Mouse (Mus musculus): Measurements from ENCODE around the gene Olfr1350.

The Olfr1350 gene

GRCm38 (mm10) chr7:6564541-6564940 is at the start of gene Olfr1350:
TSS of gene Olfr1350 (plus strand) at chr7:6564841.
- no peak for DNase-seq (ENCODE audit: low read depth)

GRCm38 (mm10) chr7:6521666-6522065 is 43.0 kb upstream of the Olfr1350 start:
- DNase-seq (ENCODE audit: low read depth), result no peak

DNA sequence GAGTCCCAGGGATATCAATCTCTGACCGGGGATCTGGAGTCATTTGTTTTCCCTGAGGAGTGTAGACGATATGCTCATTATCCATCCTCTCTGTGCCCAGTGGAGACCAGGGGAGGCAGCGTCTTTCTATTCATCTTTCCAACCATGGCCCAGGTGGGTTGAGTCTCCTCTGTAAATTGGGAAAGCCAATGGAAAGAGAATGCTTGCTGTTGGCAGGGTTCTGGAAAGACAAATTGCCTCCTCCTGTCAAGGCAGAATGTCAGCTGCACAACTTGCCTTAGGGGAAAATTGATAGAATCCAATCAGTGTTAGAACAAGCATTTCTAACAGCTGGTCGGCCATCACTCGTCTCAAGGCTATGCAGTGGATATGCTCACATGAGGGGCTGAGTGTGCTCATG is 41.8 kb upstream of the Olfr1350 start, which contains the start of gene Olfr1349:
Gene Olfr1349 (minus strand): TSS at position 101 of the 400 bp plus-strand sequence.
- no peak for DNase-seq (ENCODE audit: low read depth)

DNA sequence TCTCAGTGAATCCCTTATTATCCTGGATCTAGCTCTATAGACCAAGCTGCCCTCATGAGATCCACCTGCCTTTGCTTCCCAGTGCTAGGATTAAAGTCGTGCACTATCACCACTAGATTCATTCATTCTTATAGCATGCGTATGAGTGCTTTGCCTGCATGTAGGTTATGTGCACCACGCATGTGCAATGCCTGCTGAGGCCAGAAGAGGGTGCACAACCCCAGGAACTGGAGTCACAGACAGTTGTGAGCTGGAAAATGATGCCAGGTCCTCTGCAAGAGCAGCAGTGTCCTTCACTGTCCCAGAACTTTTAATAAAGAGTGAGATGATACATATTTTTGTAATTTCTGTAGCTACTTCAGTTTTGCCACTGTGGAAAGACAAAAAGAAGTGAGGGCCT is 39.6 kb upstream of the Olfr1350 start:
- peak; percentile 6 for DNase-seq (ENCODE audit: low read depth)

DNA sequence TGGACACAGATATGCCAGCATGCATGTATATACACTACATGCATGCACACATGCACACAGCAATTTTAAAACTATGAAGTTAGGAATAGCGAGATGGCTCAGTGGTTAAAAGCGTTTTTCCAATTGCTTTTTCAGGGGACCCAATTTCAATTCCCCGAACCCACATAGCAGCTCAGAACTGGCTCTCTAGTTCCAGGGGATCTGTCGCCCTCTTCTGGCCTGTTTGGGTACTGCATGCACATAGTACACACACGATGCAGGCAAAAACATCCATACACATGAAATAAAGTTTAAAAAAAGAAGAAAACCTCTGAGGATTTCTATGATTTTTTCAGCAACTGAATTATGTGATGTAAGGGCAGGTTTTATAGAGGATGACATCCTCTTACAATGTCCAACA is 38.5 kb upstream of the Olfr1350 start:
- peak; percentile 38 for DNase-seq (ENCODE audit: low read depth)

- peak; percentile 52 for DNase-seq (ENCODE audit: low read depth)
These were observed 21.6 kb downstream of the Olfr1350 start for GRCm38 (mm10) chr7:6586096-6586759.

DNA sequence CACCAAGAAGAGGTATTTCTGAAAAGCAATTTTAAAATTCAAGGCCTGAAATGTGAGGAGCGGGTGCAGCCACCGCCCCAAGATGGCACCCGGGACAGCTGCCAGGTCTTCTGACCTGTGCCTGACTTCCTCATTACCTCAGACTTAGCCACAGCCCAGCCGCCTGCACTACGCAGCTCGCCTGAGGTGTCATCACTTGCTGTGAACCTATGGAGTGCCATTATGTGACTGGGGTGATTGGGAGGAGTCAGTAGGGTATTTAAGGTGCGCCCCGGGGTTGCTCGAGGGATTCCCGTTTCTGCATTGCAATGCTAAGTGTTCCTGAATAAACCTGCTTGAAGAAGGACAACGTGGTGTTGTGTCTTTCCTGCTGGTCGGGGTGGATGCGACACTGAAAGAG is 24.1 kb downstream of the Olfr1350 start:
- DNase-seq (ENCODE audit: low read depth), result peak; percentile 6

- DNase-seq (ENCODE audit: low read depth), result no peak
These were observed 38.7 kb downstream of the Olfr1350 start for GRCm38 (mm10) chr7:6603331-6603730.

Measured in NIH3T3 (cell line).